Mouse (Mus musculus) liver (tissue): ENCODE data around the gene Anp32b.

Experiments
- DNase-seq: peaks from one replicate; pipeline ENCODE4 v3.0.0-alpha.2; 2020; ENCODE audit warnings: mixed read lengths

Anp32b gene

GRCm38 (mm10) chr4:46452855-46453719, 2.4 kb downstream of the Anp32b start:
- DNase-seq = no peak

- DNase-seq = peak; percentile 62
Observed at GRCm38 (mm10) chr4:46454097-46454864, 3.6 kb downstream of the Anp32b start.

- DNase-seq = no peak
Observed at GRCm38 (mm10) chr4:46456762-46457161, 6.1 kb downstream of the Anp32b start.

DNA sequence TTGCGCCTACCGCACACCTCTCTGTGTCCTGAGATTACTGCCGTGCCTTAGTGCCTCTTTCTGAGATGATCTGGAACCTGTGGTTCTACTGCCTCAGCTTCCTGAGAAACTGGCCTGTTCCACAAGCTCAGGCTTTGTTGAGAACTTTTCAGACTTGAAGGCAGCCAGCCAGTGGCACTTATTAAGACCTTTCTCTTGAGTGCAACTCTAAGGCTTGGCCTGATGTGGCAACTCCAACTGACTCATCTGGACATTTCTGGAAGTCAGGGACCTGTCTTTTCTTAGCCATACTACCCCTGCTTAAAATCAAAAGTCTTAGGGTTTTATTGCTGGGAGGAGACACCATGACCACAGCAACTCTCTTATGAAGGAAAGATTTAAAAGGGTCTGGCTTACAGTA, 6.5 kb downstream of the Anp32b start:
- no peak for DNase-seq

GRCm38 (mm10) chr4:46458411-46458810, 7.7 kb downstream of the Anp32b start:
- DNase-seq = no peak

DNA sequence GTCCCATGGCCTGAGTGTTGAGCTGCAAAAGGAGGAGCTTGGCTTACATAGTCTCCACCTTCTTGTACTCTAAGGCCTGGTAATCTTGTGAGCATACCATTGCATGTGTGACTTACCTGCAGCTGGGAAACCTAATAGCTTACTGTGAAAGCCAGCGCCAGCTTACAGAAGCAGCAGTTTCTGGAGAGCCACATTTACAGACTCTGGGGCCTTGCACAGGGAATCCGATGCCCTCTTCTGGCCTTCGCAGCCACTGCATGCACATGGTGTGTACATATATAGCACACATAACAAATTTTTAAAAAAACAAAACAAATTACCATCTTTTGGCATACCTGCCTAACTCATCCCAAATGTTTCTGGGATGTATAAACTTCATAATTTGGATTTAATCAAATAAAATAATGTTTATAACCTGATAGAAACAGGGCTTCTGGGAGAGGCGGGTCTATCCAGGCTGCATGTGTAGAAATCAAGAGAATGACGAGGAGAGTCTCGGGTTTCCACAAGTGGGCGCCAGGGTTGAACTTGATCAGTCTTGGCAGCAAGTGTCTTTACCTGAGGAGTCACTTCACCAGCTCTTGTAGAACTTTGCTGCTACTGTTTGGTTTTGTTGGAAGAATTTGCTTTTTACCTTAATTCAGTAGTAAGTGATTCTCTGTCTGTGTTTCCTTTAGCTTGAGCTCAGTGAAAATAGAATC, 12.6 kb downstream of the Anp32b start:
- DNase-seq = peak; percentile 73

DNA sequence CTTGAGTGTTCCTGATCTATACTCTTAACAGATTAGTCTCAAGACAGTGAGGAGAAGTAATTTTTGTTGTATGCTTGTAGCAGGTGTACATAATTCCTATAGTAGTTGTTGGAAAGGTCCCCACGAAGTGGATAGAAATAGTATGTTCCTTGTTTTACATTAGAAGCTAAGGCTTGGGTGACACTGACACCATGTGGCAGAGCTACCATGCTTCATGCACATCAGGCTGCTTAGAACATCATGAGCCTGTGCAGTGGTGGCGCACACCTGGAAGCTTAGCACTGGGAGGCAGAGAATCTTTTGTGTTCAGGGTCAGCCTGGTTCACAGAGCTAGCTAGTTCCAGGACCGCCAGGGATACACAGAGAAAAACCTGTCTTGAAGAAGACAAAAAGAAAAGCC, 15.0 kb downstream of the Anp32b start:
- no peak for DNase-seq

DNA sequence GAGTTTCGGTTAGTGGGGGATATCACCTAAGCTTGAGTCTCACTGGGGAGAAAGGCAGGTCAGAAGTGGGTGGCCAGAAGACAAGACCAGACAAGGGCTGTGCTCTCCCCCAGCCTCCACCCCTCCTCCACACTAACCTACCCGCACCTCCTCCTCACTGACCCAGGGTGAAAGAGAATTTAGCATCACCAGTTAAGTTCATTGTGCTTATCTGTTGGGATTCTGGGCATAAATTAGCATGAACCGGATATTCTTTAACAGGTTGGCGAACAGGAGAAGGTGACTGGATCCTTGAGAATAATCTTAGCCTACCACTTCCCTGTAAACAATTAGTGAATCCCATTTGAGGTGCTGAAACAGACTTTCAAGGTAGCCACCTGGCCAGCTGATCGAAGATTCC, 24.4 kb downstream of the Anp32b start:
- DNase-seq = no peak

DNA sequence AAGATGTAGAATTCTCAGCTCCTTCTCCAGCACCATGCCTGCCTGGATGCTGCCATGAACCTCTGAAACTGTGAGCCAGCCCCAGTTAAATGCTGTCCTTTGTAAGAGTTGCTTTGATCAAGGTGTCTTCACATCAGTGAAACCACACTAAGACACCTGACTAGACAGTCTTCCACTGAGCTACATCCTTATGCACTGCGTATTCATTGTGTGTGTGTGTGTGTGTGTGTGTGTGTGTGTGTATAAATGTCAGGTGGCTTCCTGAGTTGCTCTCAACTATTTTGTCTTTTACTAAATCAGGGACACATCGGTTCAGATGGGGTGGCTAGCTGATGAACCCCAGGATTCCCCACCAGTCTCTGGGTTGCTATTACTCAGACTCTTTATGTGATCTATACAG, 28.4 kb downstream of the Anp32b start:
- DNase-seq = no peak

GRCm38 (mm10) chr4:46485696-46486417, 35.2 kb downstream of the Anp32b start:
- DNase-seq = peak; percentile 82

- no peak for DNase-seq
Observed at GRCm38 (mm10) chr4:46487348-46487747, 36.6 kb downstream of the Anp32b start.

GRCm38 (mm10) chr4:46489028-46489925, 38.6 kb downstream of the Anp32b start, which contains the start of gene Nans:
Nans (plus strand) TSS chr4:46489248.
- peak; percentile 97 for DNase-seq

- DNase-seq = no peak
Observed at GRCm38 (mm10) chr4:46493071-46493470, 42.4 kb downstream of the Anp32b start.

DNA sequence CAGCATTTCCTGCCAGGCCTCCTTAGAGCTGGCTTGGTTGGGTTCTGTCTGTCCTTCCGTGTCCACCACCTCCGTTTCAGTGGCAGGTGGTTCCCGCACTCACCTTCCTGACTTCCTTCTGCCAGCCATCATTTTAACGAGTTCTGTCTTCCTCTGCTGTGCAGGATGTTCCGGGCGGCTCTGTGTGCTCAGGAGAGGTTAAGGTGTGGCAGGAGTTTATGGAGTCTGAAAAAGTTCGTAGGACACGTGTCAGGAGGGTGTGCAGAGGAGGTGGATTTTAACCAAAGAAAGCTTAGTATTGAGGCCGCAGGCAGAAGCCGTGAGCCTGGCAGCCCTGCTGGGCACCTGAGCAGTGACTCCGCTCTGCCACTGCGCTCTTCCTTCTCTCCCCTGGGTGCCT, 44.8 kb downstream of the Anp32b start:
- DNase-seq = no peak

- DNase-seq = peak; percentile 76
Observed at GRCm38 (mm10) chr4:46497286-46497892, 46.7 kb downstream of the Anp32b start.

DNA sequence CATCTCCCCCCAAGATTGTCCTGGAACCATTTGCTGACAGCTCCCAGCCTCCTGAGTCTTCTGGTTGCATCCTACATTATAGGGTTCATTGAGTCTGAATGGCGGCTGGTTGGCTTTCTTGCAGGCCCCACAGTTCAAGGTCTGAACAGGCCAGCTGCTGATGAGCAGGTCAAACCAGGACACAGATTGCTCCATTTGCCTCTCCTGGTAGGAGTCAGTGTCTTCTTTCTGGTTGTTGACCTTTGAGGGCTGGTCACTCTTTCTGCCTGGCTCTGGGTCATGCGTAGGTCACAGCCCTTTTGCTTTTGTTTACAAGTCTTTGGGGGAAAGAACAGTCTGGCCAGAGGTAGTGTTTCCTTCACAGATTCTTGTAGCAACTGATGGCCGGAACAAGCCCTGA, 47.8 kb downstream of the Anp32b start:
- DNase-seq = no peak

DNA sequence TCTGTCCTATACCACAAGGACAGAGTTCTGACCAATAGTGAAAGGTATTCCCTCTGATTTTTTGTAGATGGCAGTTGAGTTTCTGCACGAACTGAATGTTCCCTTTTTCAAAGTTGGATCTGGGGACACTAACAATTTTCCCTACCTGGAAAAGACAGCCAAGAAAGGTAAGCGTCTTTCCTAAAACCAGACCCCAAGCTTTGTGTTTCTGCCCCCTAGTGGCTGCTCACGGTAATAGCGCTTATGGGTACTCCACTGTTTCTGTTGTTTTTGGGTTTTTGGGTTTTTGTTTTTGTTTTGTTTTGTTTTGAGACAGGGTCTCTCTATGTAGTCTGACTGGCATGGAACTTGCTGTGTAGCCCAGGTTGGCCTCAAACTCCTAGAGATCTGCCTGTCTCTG, 48.3 kb downstream of the Anp32b start:
- peak; percentile 63 for DNase-seq

DNA sequence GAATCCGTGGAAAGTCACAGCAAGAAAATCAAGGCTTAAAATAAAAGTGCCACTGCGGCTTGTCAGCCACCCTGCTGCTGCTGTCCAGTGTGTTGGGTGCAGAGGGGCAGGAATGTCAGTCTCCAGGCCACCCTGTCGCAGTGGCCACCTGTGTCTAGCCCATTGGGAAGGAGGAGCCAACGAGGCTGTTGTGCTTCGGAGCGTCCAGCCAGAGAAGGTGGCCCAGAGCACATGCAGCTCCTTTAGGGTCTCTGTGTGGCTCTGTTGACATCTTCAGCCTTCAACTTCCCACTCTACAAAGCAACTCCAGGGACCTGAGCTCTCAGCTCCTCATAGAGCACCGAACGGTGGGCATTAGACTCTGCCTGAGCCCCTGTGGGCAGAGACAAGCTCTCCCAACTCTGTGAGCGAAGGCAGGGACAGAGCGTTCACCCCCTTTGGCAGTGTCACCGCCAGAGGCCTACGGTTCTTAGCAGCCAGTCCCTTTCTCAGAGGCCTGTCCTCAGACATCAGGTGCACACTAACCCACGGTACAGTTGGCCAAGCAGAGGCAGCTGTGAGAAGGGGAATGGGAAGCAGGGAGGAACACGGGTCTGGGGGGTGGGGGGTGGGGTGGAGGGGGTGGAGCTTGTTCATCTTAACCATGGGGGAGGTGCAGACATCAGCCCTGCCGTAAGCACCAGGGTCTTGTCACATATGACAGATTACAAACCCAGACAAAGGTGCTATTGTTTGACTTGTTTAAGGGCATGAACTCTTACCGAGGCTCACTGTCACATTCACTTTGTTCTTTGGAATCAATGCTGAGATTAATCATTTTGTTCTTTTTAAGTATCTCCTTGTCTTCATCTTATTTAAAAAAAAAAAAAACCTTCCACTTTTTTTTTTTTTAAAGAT, 52.2 kb downstream of the Anp32b start:
- DNase-seq = no peak

- peak; percentile 38 for DNase-seq
Observed at GRCm38 (mm10) chr4:46503881-46504280, 53.2 kb downstream of the Anp32b start.
